Mouse (Mus musculus): ENCODE results near the gene Scd3.
"Not testable (repeated sequence)": the region's sequence is repeated elsewhere in the genome, so short reads cannot be mapped to it uniquely, and the experiment has no call there.

Gene Scd3

DNA sequence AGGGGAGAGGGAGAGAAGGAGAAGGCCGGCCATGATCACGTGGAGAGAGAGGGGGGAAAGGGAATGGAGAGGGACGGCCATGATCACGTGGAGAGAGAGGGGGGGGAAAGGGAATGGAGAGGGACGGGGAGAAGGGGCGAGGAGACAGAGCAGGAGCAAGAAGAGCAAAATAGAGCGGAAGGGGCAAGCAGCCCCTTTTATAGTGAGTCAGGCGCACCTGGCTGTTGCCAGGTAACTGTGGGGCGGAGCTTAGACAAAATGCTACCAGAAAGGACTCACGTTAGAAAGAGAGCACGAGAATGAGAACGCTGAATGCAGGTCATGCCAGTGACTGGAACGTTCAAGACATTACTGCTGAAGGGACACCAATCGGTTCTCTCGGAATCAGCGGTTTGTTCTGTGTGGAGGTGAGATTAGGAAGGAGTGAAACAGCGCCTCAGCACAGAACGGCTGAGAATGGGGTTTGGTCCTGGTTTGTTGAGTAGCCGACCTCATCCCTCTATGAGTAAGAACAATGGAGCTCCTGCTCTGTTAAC lies 34.5 kb downstream of the Scd3 start:
- DNase-seq (ENCODE audit: low spot score in 2 of 2), result no peak

- DNase-seq (ENCODE audit: low spot score in 2 of 2), result no peak
Observed at GRCm38 (mm10) chr19:44238906-44239305, 35.8 kb downstream of the Scd3 start.

DNA sequence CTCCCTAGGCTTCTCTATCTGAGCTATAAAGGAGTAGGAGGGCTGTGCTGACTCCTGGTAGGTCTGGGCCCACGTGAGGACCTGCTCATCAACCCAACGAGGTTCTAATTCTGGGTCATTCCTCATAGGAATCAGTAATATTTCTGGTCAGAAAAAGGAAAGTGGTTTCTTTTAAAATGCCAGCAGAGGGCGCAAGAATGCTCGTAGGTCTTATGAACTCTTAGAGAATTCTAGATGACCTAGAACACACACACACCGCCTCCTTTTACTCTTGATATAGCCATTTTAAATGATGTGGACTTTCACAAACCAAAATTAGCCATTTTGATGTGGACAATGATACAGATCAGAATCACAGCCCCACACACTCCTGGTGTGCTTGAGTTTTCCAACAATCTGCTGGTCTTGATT lies 42.7 kb downstream of the Scd3 start:
- DNase-seq (ENCODE audit: low spot score in 2 of 2), result peak in 1 of 2 experiments; percentile 38

DNA sequence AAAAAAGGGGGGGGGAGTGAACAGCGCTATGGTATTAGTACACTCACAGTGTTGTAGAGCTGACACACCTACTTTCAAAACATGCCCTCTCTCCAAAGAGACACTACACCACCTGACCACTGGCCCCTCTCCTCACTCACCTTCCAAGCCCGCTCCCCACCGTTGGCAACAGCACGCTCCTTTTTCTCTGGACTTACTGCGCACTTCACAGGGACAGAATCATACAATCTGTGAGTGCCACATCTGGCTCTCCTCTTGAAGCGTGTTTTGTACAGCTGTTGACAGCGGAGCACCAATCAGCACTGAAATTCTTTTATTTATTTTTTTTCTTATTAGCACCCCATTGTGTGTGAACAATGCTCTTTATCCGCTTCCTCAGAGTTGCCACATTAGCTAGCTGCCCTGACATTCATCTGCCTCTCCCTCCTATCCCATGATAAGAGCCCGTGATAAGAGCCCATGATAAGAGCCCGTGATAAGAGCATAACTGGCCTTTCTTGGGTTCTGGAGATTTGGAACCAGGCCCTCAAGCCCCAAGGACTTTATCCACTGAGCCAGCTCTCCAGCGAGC lies 43.4 kb downstream of the Scd3 start:
- no peak for DNase-seq (ENCODE audit: low spot score in 2 of 2)

DNA sequence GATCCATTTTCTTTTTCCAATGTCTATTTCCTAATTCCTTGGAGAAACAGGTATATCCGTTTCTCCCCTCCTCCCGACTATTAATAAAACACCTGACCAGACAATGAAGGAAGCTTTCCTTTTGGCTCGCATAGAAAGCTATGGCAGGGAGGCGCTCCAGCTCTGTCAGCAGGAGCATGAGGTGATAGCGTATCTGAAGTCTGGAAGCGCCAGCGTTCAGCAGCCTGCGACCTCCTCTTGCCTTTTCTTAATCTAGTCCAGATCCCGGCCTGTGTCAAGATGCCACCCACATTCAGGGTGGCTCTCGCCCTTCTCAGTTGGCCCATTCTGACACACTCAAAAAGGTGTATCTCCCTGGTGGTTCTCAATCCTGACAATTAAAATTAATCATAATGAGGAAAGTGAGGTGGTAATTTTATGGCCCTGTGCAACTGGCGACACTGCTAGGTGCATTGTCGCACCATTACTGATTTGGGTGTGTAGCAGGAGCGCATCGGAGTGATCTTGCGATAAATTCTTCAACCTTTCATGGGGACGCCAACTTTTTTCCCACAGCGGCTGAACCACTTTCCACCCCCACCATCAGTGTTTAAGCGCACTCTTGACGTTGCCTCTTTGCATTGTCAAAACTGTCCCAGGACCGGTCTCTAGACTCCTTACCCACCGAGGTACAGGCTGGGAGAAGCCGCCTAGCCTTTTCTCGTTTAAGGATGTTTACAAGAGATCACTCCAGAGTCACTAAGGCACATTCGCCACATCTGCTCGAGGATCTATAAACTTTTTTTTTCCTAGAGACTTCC lies 44.4 kb downstream of the Scd3 start:
- DNase-seq (ENCODE audit: low spot score in 2 of 2), result no peak

GRCm38 (mm10) chr19:44248081-44248853 lies 45.2 kb downstream of the Scd3 start:
- peak; percentile 84 to 94 for DNase-seq (ENCODE audit: low spot score in 2 of 2)

DNA sequence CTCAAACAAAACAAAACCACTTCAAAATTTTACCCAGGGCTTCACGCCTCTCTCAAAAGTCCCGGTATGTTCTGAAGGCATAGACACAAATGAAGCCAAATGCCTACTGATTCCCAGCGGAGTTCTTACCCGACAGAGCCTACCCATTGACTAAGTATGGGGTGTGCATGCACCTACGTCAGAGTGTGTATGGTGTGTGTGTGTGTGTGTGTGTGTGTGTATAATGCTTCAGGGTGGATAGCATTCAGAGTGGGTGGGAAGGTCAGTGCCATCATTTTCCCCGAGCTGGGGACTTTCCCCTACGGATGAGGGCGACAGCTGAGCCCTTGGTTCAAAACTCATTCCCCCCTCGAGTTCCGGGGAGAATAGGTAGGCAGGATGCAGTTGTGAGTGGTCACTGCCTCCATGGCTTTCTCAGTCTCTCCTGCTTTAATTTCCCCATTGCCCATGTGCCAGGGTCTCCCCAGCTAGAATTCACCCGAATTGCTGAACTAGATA lies 45.8 kb downstream of the Scd3 start:
- DNase-seq (ENCODE audit: low spot score in 2 of 2), result no peak

DNA sequence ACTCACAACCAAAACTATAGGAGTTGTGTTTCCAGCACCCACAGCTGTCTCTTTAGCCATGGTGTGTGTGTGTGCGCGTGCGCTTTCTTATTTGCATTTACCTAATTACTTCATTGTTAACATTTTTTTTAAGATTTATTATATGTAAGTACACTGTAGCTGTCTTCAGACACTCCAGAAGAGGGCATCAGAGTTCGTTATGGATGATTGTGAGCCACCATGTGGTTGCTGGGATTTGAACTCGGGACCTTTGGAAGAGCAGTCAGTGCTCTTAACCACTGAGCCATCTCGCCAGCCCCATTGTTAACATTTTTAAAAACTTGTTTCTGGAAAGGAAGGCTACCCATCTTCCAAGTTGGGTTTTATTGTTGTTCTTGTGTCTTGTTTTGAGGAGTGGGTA lies 48.1 kb downstream of the Scd3 start:
- DNase-seq (ENCODE audit: low spot score in 2 of 2), result not testable (repeated sequence)

DNA sequence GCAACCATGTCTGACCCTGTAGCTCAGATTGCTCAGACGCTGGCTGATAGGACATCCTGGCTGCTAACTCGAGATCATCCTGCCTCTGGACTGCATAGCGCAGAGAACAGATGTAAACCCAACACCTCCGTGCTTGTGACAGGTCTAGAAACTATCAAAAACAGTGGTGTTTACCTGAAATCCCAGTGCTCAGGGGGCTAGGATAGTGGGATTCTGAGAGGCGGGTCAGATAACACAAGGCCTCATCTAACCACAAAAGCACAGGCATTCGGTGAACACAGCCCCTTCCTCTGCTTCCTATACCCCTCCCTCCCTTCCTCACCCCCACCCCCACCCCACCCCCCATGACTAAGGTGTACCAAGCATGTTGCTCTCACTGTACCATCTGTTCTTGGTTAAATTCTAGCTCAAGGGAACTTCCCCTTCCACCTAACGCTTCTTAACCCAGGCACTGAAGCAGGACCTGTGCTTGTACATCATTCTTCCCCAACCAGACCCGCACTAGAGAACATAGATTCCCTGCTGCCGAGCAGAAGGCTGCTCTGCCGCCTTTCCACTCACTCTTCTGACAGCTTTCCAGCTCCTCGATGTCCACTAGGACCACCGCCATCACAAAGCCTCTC lies 49.0 kb downstream of the Scd3 start:
- no peak for DNase-seq (ENCODE audit: low spot score in 2 of 2)

DNA sequence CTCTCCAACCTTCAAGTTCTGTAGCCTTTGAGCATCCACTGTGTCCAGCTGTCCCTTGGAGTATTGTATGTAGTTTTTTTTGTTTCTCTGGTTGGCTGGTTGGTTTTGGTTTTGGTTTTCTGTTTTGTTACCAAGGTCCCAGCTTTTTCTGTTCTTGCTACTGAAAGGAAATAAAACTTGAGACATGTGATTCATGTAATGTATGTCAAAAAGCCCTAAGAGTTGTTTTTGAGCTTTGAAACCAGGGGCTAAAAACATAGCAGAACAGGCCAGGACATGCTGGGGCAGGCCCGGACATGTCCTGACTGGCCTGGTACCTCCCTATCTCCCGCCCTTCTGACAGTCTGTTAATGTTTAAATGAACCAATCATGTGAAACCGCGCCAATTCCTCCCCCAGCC lies 51.0 kb downstream of the Scd3 start:
- not testable (repeated sequence) for DNase-seq (ENCODE audit: low spot score in 2 of 2)

GRCm38 (mm10) chr19:44257377-44257966 lies 54.4 kb downstream of the Scd3 start:
- no peak for DNase-seq (ENCODE audit: low spot score in 2 of 2)

DNA sequence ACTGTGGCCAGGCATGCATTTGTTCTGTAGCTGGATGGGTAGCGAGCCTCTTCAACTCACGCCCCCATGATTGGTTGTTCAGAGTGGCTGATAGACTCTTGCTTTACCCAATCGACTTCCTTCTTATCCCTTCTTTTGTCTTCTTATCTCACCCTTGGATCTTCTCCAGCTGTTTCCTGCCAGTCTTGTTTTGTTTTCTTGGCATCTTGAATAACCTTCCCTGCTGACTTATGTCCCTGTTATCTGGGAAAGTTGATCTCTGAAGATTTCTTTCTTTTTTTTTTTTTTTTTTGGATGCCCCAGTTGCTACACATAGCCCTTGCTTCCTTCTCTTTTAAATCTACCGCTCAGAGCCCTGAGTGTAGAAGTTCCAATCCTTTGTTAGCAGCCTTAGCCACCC lies 56.4 kb downstream of the Scd3 start:
- no peak for DNase-seq (ENCODE audit: low spot score in 2 of 2)

- DNase-seq (ENCODE audit: low spot score in 2 of 2), result no peak
Observed at GRCm38 (mm10) chr19:44260487-44260886, 57.4 kb downstream of the Scd3 start.

DNA sequence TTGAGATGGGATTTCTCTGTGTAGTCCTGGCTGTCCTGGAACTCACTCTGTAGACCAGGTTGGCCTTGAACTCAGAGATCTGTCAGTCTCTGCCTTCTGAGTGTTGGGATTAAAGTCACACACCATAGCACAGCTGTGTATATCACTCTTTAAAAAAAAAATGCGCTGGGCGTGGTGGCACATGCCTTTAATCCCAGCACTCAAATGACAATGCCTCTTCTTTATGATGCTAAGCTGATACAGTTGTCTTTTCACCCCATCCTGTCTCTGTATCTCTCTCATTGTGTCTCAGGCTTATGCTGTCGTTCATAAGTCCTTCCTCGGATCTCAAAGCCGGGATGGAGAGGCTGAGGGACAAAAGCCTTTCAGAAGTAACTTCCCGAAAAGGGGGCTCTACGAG lies 58.7 kb downstream of the Scd3 start:
- DNase-seq (ENCODE audit: low spot score in 2 of 2), result no peak

DNA sequence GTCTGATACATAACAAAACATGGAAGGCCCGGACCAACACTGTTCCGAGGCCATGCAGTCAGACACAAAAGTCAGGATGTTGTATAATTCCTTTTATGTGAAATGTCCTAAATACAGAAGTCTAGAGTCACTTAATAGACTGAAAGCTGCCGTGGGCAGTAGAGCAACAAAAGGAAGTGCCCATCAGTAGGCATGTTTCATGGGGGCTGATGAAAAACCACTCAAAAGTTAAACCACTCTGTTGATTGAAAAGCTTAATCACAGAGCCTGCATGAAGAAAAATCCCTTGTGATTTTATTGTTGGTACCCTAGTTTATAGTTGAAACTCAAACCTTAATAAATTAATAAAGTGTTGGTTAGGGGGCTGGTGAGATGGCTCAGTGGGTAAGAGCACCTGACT lies 60.5 kb downstream of the Scd3 start:
- DNase-seq (ENCODE audit: low spot score in 2 of 2), result no peak

DNA sequence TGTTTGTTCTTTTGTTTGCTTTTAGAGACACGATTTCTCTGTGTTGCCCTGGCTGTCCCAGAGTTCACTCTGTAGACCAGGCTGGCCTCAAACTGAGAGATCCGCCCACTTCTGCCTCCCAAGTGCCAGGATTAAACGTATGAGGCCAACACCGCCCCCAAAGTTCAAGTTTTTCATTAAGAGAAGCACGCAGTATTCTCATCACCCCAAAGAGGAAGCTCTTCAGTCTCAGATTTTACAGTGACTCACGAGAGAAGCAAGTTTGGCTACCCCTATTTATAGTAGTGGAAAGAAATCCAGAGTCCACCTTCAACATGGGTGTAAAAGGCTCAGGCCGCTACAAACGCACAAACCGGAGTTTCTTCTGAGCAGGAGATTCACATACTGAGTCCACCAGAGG lies 61.2 kb downstream of the Scd3 start:
- no peak for DNase-seq (ENCODE audit: low spot score in 2 of 2)

- DNase-seq (ENCODE audit: low spot score in 2 of 2), result no peak
Observed at GRCm38 (mm10) chr19:44265300-44265699, 62.2 kb downstream of the Scd3 start.

- DNase-seq (ENCODE audit: low spot score in 2 of 2), result no peak
Observed at GRCm38 (mm10) chr19:44265911-44266337, 62.9 kb downstream of the Scd3 start.

DNA sequence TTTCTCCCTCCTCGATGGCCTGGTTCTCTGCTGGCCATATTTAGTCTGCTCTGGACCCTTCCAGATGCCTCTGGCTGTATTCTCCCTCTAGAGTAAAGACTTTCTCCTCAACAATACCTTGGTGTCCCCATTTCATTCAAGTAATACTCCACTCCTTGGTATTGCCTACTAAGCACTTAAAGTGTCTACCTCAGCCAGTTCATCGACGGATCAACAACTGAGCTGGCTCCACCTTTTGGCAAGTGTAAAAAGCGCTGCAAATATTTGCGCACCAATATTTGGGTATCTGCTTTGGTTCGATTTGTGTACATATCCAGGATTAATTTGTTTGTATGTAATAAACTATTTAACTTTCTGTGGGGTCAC lies 63.4 kb downstream of the Scd3 start:
- DNase-seq (ENCODE audit: low spot score in 2 of 2), result no peak

- peak; percentile 64 to 81 for DNase-seq (ENCODE audit: low spot score in 2 of 2)
Observed at GRCm38 (mm10) chr19:44266824-44267498, 63.9 kb downstream of the Scd3 start.

DNA sequence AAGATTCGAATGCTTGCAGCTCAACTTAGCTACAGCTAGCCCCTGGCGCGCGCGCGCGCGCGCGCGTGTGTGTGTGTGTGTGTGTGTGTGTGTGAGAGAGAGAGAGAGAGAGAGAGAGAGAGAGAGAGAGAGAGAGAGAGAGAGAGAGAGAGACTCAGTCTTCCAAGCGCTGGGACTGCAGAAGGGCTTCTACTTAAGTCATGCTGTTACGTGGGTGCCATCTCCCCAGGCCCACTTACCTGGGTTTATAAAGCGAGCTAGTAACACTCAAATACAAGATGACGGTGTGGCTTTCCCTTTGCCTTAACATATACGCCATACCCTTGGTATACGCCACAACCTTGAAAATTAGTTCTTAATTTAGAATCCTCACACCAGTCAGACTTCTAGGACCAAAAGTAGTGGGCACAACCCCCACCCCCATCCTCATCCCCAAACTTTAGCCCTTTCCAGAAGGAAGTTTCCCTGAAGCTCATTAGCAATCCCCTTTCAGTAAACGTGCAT lies 64.5 kb downstream of the Scd3 start:
- DNase-seq (ENCODE audit: low spot score in 2 of 2), result no peak

Data from cerebellum, postnatal 4 days (tissue).